Mouse (Mus musculus) left cerebral cortex, adult 9 months (tissue): ENCODE measurements around the gene Ric8b.
A peak's percentile ranks its signal among the peaks of the same experiment; 100 is the strongest.

Source experiments
- DNase-seq, 2 experiments: peaks; one replicate each; pipeline ENCODE4 v3.0.0; 2022; ENCODE audit warnings: low spot score in 2 of 2

The Ric8b gene

GRCm38 (mm10) chr10:85006573-85007310 lies 89.3 kb downstream of the Ric8b start:
- DNase-seq, result no peak

- DNase-seq, result no peak
These were observed 90.7 kb downstream of the Ric8b start for GRCm38 (mm10) chr10:85007861-85008840.

- no peak for DNase-seq
These were observed 93.7 kb downstream of the Ric8b start for GRCm38 (mm10) chr10:85011066-85011465.

GRCm38 (mm10) chr10:85013464-85013863 lies 96.0 kb downstream of the Ric8b start:
- DNase-seq, result peak in 1 of 2 experiments; percentile 30

- DNase-seq, result no peak
These were observed 96.6 kb downstream of the Ric8b start for GRCm38 (mm10) chr10:85013924-85014428.

- DNase-seq, result no peak
These were observed 97.1 kb downstream of the Ric8b start for GRCm38 (mm10) chr10:85014456-85014976.

GRCm38 (mm10) chr10:85022647-85023312 lies 105.4 kb downstream of the Ric8b start:
- DNase-seq, result no peak

- DNase-seq, result no peak
These were observed 105.9 kb downstream of the Ric8b start for GRCm38 (mm10) chr10:85023313-85023666.

GRCm38 (mm10) chr10:85025799-85026424 lies 108.5 kb downstream of the Ric8b start:
- DNase-seq, result no peak

GRCm38 (mm10) chr10:85027619-85028175 lies 110.3 kb downstream of the Ric8b start:
- no peak for DNase-seq

GRCm38 (mm10) chr10:85035131-85035725 lies 117.8 kb downstream of the Ric8b start:
- DNase-seq, result no peak

GRCm38 (mm10) chr10:85038147-85038546 lies 120.7 kb downstream of the Ric8b start:
- DNase-seq, result no peak

GRCm38 (mm10) chr10:85038852-85039251 lies 121.4 kb downstream of the Ric8b start:
- DNase-seq, result no peak

- no peak for DNase-seq
These were observed 126.8 kb downstream of the Ric8b start for GRCm38 (mm10) chr10:85044191-85044711.

GRCm38 (mm10) chr10:85044732-85045720 lies 127.6 kb downstream of the Ric8b start:
- DNase-seq, result peak in 1 of 2 experiments; percentile 51

- peak in 1 of 2 experiments; percentile 34 for DNase-seq
These were observed 129.2 kb downstream of the Ric8b start for GRCm38 (mm10) chr10:85046585-85046984.

GRCm38 (mm10) chr10:85048008-85048407 lies 130.6 kb downstream of the Ric8b start:
- DNase-seq, result no peak

- no peak for DNase-seq
These were observed 133.3 kb downstream of the Ric8b start for GRCm38 (mm10) chr10:85050668-85051208.

GRCm38 (mm10) chr10:85052451-85052850 lies 135.0 kb downstream of the Ric8b start:
- DNase-seq, result no peak
